Mouse (Mus musculus) kidney, postnatal 14 days (tissue): ENCODE results near the gene Grin2d.

ENCODE experiments used
- DNase-seq: peaks from one replicate; pipeline ENCODE4 v3.0.0; 2022; ENCODE audit warnings: mixed read lengths

Grin2d gene

GRCm38 (mm10) chr7:45853089-45853488 is 25.1 kb downstream of the Grin2d start:
- no peak for DNase-seq

GRCm38 (mm10) chr7:45850661-45851060 is 27.5 kb downstream of the Grin2d start:
- DNase-seq, result no peak

- DNase-seq, result no peak
Measured at GRCm38 (mm10) chr7:45848447-45849027, 29.6 kb downstream of the Grin2d start.

GRCm38 (mm10) chr7:45842950-45843744 is 35.0 kb downstream of the Grin2d start:
- no peak for DNase-seq

GRCm38 (mm10) chr7:45833924-45834323 is 44.3 kb downstream of the Grin2d start:
- DNase-seq, result no peak

GRCm38 (mm10) chr7:45833148-45833790 is 44.9 kb downstream of the Grin2d start:
- no peak for DNase-seq

- no peak for DNase-seq
Measured at GRCm38 (mm10) chr7:45832428-45832827, 45.8 kb downstream of the Grin2d start.

- no peak for DNase-seq
Measured at GRCm38 (mm10) chr7:45831128-45831525, 47.1 kb downstream of the Grin2d start.

GRCm38 (mm10) chr7:45830427-45831127 is 47.6 kb downstream of the Grin2d start, which contains the start of gene Grwd1:
Gene Grwd1 (minus strand): TSS chr7:45830944.
- DNase-seq, result peak; percentile 90

- no peak for DNase-seq
Measured at GRCm38 (mm10) chr7:45826631-45827030, 51.5 kb downstream of the Grin2d start.

GRCm38 (mm10) chr7:45824598-45824997 is 53.6 kb downstream of the Grin2d start, which contains the start of gene Kcnj14:
Gene Kcnj14 (minus strand): TSS chr7:45824782.
- no peak for DNase-seq

GRCm38 (mm10) chr7:45820913-45821312 is 57.3 kb downstream of the Grin2d start:
- no peak for DNase-seq

- no peak for DNase-seq
Measured at GRCm38 (mm10) chr7:45819843-45820242, 58.3 kb downstream of the Grin2d start.

- DNase-seq, result no peak
Measured at GRCm38 (mm10) chr7:45815984-45816351, 62.2 kb downstream of the Grin2d start.

GRCm38 (mm10) chr7:45815323-45815983 is 62.7 kb downstream of the Grin2d start:
- no peak for DNase-seq

GRCm38 (mm10) chr7:45814841-45815240 is 63.3 kb downstream of the Grin2d start:
- DNase-seq, result no peak

GRCm38 (mm10) chr7:45813787-45814779 is 64.1 kb downstream of the Grin2d start, which contains the start of gene Cyth2:
Gene Cyth2 (minus strand): TSS chr7:45814581.
- DNase-seq, result peak; percentile 100

GRCm38 (mm10) chr7:45812921-45813320 is 65.3 kb downstream of the Grin2d start:
- DNase-seq, result no peak

GRCm38 (mm10) chr7:45809276-45810075 is 68.7 kb downstream of the Grin2d start:
- no peak for DNase-seq

- no peak for DNase-seq
Measured at GRCm38 (mm10) chr7:45808471-45808870, 69.7 kb downstream of the Grin2d start.
